Mouse (Mus musculus): ENCODE measurements at regions not wholly inside any gene's neighbourhood (a gene's known extent, or its start where the extent isn't known, plus 50 kb on each side); places are given as distances from the start of the nearest gene placed in this dataset.

GRCm38 (mm10) chr11:57426046-57426805 lies 92.2 kb downstream of the Fam114a2 start:
- peak; percentile 17 for DNase-seq (ENCODE audit: low read depth, low spot score)
- Histone ChIP-seq H3K9me3 (replicated peaks; ENCODE audit: insufficient read depth, low read length) (no peaks in the 10 kb centered on the region), H3K4me3 (ENCODE audit: control insufficient read depth in 1 of 2, insufficient read depth in 1 of 2, low read depth in 2 of 2, low read length in 2 of 2) (no peak overlapping the region), H3K27ac (ENCODE audit: control insufficient read depth, low read depth, low read length) (no peak overlapping the region), H3K4me1 (ENCODE audit: control insufficient read depth in 1 of 2, insufficient read depth in 2 of 2, low read length in 2 of 2) (no peaks in the 10 kb centered on the region), H3K36me3 (ENCODE audit: control insufficient read depth in 1 of 2, insufficient read depth in 2 of 2, low read length in 2 of 2) (no peaks in the 10 kb centered on the region), H3K27me3 (ENCODE audit: control insufficient read depth in 1 of 2, insufficient read depth in 2 of 2, low read length in 2 of 2) (no peaks in the 10 kb centered on the region), H3K79me2 (ENCODE audit: control insufficient read depth, insufficient read depth, low read length, poor library complexity) (no peaks in the 10 kb centered on the region), H3K9ac (ENCODE audit: control insufficient read depth, low read depth, low read length, poor library complexity, severe bottlenecking) (no peak overlapping the region)
- TF ChIP-seq SMC3 (IDR thresholded peaks at IDR 0.05; ENCODE audit: low read depth, low read length): peak; percentile 36; the same call in 1 of the 2 replicates
- peak; percentile 27 to 43 (median 41); a peak in 5 of 6 replicates for TF ChIP-seq CTCF (IDR thresholded peaks at IDR 0.05 in 2 of 3, conservative IDR thresholded peaks at IDR 0.05 in 1 of 3; ENCODE audit: control insufficient read depth in 1 of 3, insufficient read depth in 1 of 3, low read depth in 2 of 3, low read length in 3 of 3, poor library complexity in 1 of 3, severe bottlenecking in 1 of 3)
- no peak for TF ChIP-seq TAL1 (IDR thresholded peaks at IDR 0.05; ENCODE audit: low read length)
- TF ChIP-seq ZKSCAN1 (IDR thresholded peaks at IDR 0.05; ENCODE audit: low read depth, low read length): no peak

GRCm38 (mm10) chr11:57419416-57419815 lies 99.0 kb downstream of the Fam114a2 start:
- no peak for DNase-seq (ENCODE audit: low read depth, low spot score)
- no peak for TF ChIP-seq ELF1 (IDR thresholded peaks at IDR 0.05; ENCODE audit: low read depth, low read length)
- no peak for TF ChIP-seq GATA1 (IDR thresholded peaks at IDR 0.05; ENCODE audit: low read depth, low read length)
- no peak for TF ChIP-seq MAFK (IDR thresholded peaks at IDR 0.05; ENCODE audit: borderline replicate concordance, low read depth, low read length)
- no peak for TF ChIP-seq ETS1 (IDR thresholded peaks at IDR 0.05; ENCODE audit: low read depth, low read length)
- no peak for TF ChIP-seq KAT2A (conservative IDR thresholded peaks at IDR 0.05; ENCODE audit: low read depth, low read length)
- no peak for TF ChIP-seq POLR2AphosphoS5 (IDR thresholded peaks at IDR 0.05; ENCODE audit: borderline replicate concordance, low read depth, low read length)
- TF ChIP-seq POLR2A (IDR thresholded peaks at IDR 0.05; ENCODE audit: control insufficient read depth in 1 of 2, insufficient read depth in 1 of 2, low read depth in 1 of 2, low read length in 2 of 2, poor library complexity in 1 of 2): no peak
- no peak for TF ChIP-seq E2F4 (IDR thresholded peaks at IDR 0.05; ENCODE audit: borderline replicate concordance, low read depth, low read length)
- TF ChIP-seq TAL1 (IDR thresholded peaks at IDR 0.05; ENCODE audit: low read length): no peak

DNA sequence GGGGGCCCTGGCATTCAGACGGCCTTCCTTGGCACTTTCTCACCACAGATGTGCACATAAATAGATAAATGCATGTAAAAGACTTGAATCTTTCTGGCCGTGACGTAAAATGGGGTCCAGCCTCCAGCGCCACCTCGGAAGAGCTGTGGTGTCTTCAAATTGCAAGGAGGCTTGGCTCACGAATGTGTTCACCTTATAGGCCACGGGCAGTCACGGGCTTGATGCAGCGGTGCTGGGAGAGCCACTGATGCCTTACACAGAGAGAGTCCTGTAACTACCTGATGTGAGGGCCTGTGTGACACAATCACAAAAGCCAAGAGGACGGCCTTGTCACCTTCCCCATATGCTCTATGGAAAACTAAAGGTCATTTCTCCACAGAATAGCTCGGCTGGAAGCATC lies 102.4 kb downstream of the Fam114a2 start:
- Histone ChIP-seq H3K4me3 (ENCODE audit: control insufficient read depth in 1 of 2, insufficient read depth in 1 of 2, low read depth in 2 of 2, low read length in 2 of 2) (no peak overlapping the region), H3K79me2 (ENCODE audit: control insufficient read depth, insufficient read depth, low read length, poor library complexity) (no peaks in the 10 kb centered on the region), H3K27ac (ENCODE audit: control insufficient read depth, low read depth, low read length) (no peak overlapping the region), H3K4me1 (ENCODE audit: control insufficient read depth in 1 of 2, insufficient read depth in 2 of 2, low read length in 2 of 2) (no peaks in the 10 kb centered on the region), H3K27me3 (ENCODE audit: control insufficient read depth in 1 of 2, insufficient read depth in 2 of 2, low read length in 2 of 2) (peaks cover 0 to 1% of the 10 kb centered on the region in 2 experiments; a peak in 1 of 4 replicates), H3K9me3 (replicated peaks; ENCODE audit: insufficient read depth, low read length) (no peaks in the 10 kb centered on the region), H3K36me3 (ENCODE audit: control insufficient read depth in 1 of 2, insufficient read depth in 2 of 2, low read length in 2 of 2) (no peaks in the 10 kb centered on the region), H3K9ac (ENCODE audit: control insufficient read depth, low read depth, low read length, poor library complexity, severe bottlenecking) (no peak overlapping the region)
- TF ChIP-seq MAZ (IDR thresholded peaks at IDR 0.05; ENCODE audit: low read depth, low read length): no peak
- TF ChIP-seq MAFK (IDR thresholded peaks at IDR 0.05; ENCODE audit: borderline replicate concordance, low read depth, low read length): no peak
- TF ChIP-seq MYC (IDR thresholded peaks at IDR 0.05; ENCODE audit: low read depth, low read length): no peak
- TF ChIP-seq ZNF384 (IDR thresholded peaks at IDR 0.05; ENCODE audit: low read depth, low read length): no peak
- TF ChIP-seq KAT2A (conservative IDR thresholded peaks at IDR 0.05; ENCODE audit: low read depth, low read length): no peak
- no peak for DNase-seq (ENCODE audit: low read depth, low spot score)

More at GRCm38 (mm10) chr11:57419416-57419815, 99.0 kb downstream of the Fam114a2 start:
- no peaks in the 10 kb centered on the region for H3K4me1 ChIP-seq (ENCODE audit: control insufficient read depth in 1 of 2, insufficient read depth in 2 of 2, low read length in 2 of 2)
- peaks cover 0 to 1% of the 10 kb centered on the region in 2 experiments; a peak in 1 of 4 replicates for H3K27me3 ChIP-seq (ENCODE audit: control insufficient read depth in 1 of 2, insufficient read depth in 2 of 2, low read length in 2 of 2)
- no peaks in the 10 kb centered on the region for H3K79me2 ChIP-seq (ENCODE audit: control insufficient read depth, insufficient read depth, low read length, poor library complexity)
- no peak overlapping the region for H3K4me3 ChIP-seq (ENCODE audit: control insufficient read depth in 1 of 2, insufficient read depth in 1 of 2, low read depth in 2 of 2, low read length in 2 of 2)
- H3K36me3 ChIP-seq (ENCODE audit: control insufficient read depth in 1 of 2, insufficient read depth in 2 of 2, low read length in 2 of 2): no peaks in the 10 kb centered on the region
- no peak overlapping the region for H3K9ac ChIP-seq (ENCODE audit: control insufficient read depth, low read depth, low read length, poor library complexity, severe bottlenecking)
- H3K27ac ChIP-seq (ENCODE audit: control insufficient read depth, low read depth, low read length): no peak overlapping the region
- H3K9me3 ChIP-seq (replicated peaks; ENCODE audit: insufficient read depth, low read length): no peaks in the 10 kb centered on the region
